Mouse (Mus musculus) erythroblast, embryonic 14.5 days (primary cell): ENCODE data around the gene Mup16.
"Not testable (repeated sequence)": the region's sequence is repeated elsewhere in the genome, so short reads cannot be mapped to it uniquely, and the experiment has no call there.

Experiments
- GATA1 ChIP-seq: IDR thresholded peaks from 2 replicates; pipeline ENCODE4 v1.6.1; 2012; ENCODE audit warnings: low read length, inconsistent platforms, mixed read lengths
- TAL1 ChIP-seq: IDR thresholded peaks from 3 replicates; pipeline ENCODE4 v1.6.1; 2012; ENCODE audit warnings: low read length, inconsistent platforms, mixed read lengths

DNA sequence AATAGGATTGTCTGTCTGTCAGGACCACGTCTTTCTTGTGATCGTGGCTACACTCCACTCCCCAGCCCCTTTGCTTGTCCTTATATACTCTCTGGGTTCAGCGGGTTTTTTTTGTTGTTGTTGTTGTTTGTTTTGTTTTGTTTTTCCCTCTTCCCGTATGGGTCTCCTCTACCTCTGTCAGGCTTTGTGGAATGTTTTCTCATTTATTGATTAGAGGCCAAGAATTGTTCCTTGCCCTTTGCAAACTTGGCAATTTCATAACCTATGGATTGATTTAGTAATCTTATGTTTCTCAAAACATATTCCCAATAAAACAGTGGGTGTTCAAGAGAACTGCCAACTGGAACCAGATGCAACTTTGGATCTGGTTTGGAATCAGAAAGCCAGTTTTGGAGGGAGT lies at the start of gene Mup16:
- not testable (repeated sequence) for TF ChIP-seq GATA1, TAL1
